Mouse (Mus musculus): ENCODE measurements around the gene Bhlhe40. TPM values are rescaled to one million over a fixed set of nuclear protein-coding genes. Genes with fewer than 3 reads are reported as not detected.
A peak's percentile ranks its signal among the peaks of the same experiment; 100 is the strongest.

Bhlhe40 gene
- polyA plus RNA-seq, 1 experiment from 2014 or later = 14.9 TPM

DNA sequence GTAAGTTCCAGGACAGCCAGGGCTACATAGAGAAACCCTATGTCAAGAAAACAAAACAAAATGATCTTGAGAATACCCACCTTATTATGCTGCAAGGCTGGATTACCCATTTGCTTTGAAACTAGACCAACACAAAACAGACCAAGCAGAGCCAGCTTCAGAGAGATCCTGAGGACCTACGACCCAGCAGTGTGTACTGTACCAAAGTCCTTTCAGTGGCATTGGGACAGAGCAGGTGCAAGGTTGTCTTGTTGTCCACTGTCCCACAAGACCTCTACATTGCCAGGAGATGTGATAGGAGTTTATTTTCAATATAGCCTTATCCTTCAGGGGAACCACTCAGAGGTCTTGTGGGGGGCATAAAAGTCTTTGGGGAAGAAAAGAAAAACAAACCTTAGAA is 22.7 kb downstream of the Bhlhe40 start:
- DNase-seq (ENCODE audit: low spot score) (no peak), ATAC-seq (no peak)
- H3K4me3 ChIP-seq (ENCODE audit: low read depth, low read length) = no peak overlapping the region
- 67% methylated on average over 1 of the region's 1 CpGs for WGBS
- no peak overlapping the region for H3K9ac ChIP-seq (replicated peaks; ENCODE audit: low read depth)
- H3K9me3 ChIP-seq (ENCODE audit: low read length) = no peaks in the 10 kb centered on the region
- no peaks in the 10 kb centered on the region for H3K36me3 ChIP-seq (ENCODE audit: insufficient read depth, low read length)
- no peaks in the 10 kb centered on the region for H3K4me1 ChIP-seq (ENCODE audit: insufficient read depth, low read depth, low read length)
- H3K4me2 ChIP-seq (replicated peaks; ENCODE audit: low read depth, low read length) = no peak overlapping the region
- H3K27me3 ChIP-seq (replicated peaks; ENCODE audit: insufficient read depth, low read length) = no peaks in the 10 kb centered on the region
- TF ChIP-seq CTCF (IDR thresholded peaks at IDR 0.05) = no peak
- no peak for TF ChIP-seq EP300 (IDR thresholded peaks at IDR 0.05)
- H3K27ac ChIP-seq (ENCODE audit: low read length) = no peak overlapping the region

DNA sequence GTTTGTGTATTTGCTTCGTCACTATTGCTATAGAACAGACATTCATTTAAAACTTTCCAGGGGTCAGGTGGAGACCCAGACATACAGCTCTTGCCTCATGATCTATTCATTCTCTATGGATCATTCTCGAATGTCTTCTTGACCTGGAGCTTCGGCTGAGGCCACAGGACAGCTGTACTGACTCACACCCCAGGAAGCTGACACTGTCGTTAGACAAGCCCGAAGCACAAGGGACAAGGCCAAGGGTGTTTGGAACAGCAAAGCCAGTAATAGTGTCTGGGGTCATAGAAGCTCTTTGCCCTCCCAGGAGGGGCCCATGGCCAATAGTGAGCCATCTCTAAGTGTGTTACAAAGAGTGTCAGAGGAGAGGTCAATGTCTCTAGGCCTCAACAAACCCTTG is 24.0 kb downstream of the Bhlhe40 start:
- no peak for TF ChIP-seq CTCF (IDR thresholded peaks at IDR 0.05)
- no peak for TF ChIP-seq EP300 (IDR thresholded peaks at IDR 0.05)
- 0 out of 2 replicates have a peak, but pooled peaks have one; percentile 21 for ATAC-seq
- no peak overlapping the region for H3K4me2 ChIP-seq (replicated peaks; ENCODE audit: low read depth, low read length)
- H3K9me3 ChIP-seq (ENCODE audit: low read length) = no peaks in the 10 kb centered on the region
- DNase-seq (ENCODE audit: low spot score) = no peak
- H3K27me3 ChIP-seq (replicated peaks; ENCODE audit: insufficient read depth, low read length) = no peaks in the 10 kb centered on the region
- no peaks in the 10 kb centered on the region for H3K4me1 ChIP-seq (ENCODE audit: insufficient read depth, low read depth, low read length)
- 58% methylated on average over 5 of the region's 5 CpGs for WGBS
- H3K9ac ChIP-seq (replicated peaks; ENCODE audit: low read depth) = no peak overlapping the region
- no peak overlapping the region for H3K27ac ChIP-seq (ENCODE audit: low read length)
- no peak overlapping the region for H3K4me3 ChIP-seq (ENCODE audit: low read depth, low read length)
- H3K36me3 ChIP-seq (ENCODE audit: insufficient read depth, low read length) = no peaks in the 10 kb centered on the region

DNA sequence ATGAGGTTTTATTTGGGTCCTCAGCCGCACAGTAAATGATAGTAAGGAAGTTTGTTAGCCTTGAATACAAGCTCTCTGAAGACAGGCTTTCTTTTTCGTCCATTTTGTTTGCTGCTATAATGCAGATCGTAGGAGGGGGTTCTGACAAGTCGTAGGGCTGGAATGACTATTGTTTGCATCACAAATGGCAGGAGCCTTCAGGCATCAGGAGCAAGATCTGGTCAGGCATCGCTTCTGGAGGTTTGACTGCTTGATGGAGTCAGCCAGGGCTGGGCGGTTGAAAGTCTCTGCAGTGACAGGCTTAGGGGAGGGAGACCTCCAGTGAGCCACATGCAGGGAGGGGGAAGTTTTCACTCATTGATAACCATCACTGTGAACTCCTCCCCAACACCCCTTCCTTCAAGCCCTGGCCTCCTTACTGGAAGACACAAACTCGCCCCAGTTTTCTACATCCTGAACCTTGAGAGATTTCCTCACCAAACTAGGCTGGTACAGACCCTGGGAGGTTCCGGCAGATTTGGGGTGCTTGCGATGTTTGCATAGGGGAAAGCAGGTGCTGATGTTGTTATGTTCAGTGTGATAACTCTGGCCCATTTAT is 25.4 kb downstream of the Bhlhe40 start:
- no peak overlapping the region for H3K4me2 ChIP-seq (replicated peaks; ENCODE audit: low read depth, low read length)
- TF ChIP-seq EP300 (IDR thresholded peaks at IDR 0.05) (no peak), CTCF (IDR thresholded peaks at IDR 0.05) (no peak)

DNA sequence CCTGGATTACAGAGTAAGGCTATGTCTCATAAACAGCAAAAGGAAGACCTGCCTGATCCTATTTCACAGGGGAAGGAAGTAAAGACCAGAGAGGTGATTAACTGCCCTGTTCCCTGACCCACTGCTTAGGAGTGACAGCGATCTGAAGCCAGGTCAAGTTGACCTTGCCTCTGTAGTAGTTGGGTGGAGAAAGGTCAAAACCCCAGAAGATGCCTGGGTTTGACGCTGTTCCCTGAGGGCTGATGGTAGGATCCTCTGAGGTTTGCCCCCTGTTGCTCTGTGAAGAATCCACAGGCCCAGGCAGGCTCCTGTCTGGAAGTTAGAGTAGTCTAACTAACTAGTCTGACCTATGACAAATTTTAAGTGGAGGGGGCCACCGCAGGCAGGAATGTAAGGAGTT is 26.5 kb downstream of the Bhlhe40 start:
- no peak for ATAC-seq
- WGBS = 74% methylated on average over 3 of the region's 3 CpGs
- no peak overlapping the region for H3K4me3 ChIP-seq (ENCODE audit: low read depth, low read length)
- H3K27me3 ChIP-seq (replicated peaks; ENCODE audit: insufficient read depth, low read length) = no peaks in the 10 kb centered on the region
- no peaks in the 10 kb centered on the region for H3K9me3 ChIP-seq (ENCODE audit: low read length)
- no peak overlapping the region for H3K9ac ChIP-seq (replicated peaks; ENCODE audit: low read depth)
- H3K36me3 ChIP-seq (ENCODE audit: insufficient read depth, low read length) = no peaks in the 10 kb centered on the region
- DNase-seq (ENCODE audit: low spot score) = no peak
- no peak for TF ChIP-seq CTCF (IDR thresholded peaks at IDR 0.05)
- no peak for TF ChIP-seq EP300 (IDR thresholded peaks at IDR 0.05)
- H3K4me2 ChIP-seq (replicated peaks; ENCODE audit: low read depth, low read length) = no peak overlapping the region
- H3K27ac ChIP-seq (ENCODE audit: low read length) = no peak overlapping the region
- no peaks in the 10 kb centered on the region for H3K4me1 ChIP-seq (ENCODE audit: insufficient read depth, low read depth, low read length)

More for the DNA sequence above, 25.4 kb downstream of the Bhlhe40 start:
- Histone ChIP-seq H3K27me3 (replicated peaks; ENCODE audit: insufficient read depth, low read length) (no peaks in the 10 kb centered on the region), H3K9ac (replicated peaks; ENCODE audit: low read depth) (no peak overlapping the region), H3K9me3 (ENCODE audit: low read length) (no peaks in the 10 kb centered on the region), H3K27ac (ENCODE audit: low read length) (no peak overlapping the region), H3K4me1 (ENCODE audit: insufficient read depth, low read depth, low read length) (no peaks in the 10 kb centered on the region), H3K36me3 (ENCODE audit: insufficient read depth, low read length) (no peaks in the 10 kb centered on the region), H3K4me3 (ENCODE audit: low read depth, low read length) (no peak overlapping the region)
- DNase-seq (ENCODE audit: low spot score) (no peak), ATAC-seq (no peak)
- WGBS = 72% methylated on average over 9 of the region's 9 CpGs

DNA sequence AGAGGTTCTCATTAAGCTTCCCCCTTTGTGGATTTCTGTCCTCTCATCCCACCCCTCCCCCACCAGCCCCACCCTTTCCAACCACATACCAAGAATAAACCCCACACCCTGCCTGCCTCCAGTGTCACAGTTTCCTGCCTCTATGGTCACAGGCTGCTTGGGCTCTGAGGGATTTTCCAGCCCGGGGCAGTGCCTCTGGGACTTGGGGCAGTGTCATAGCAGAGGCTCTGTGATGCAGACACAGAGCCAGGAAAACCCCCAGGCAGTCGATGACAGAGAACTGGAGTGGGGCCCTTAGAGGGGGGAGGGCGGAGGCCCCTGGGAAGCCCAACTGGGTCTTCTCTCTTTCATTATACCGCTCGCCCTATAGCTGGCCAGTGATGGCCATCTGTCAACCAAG is 27.9 kb downstream of the Bhlhe40 start:
- 56% methylated on average over 5 of the region's 5 CpGs for WGBS
- H3K4me2 ChIP-seq (replicated peaks; ENCODE audit: low read depth, low read length) = no peak overlapping the region
- no peaks in the 10 kb centered on the region for H3K4me1 ChIP-seq (ENCODE audit: insufficient read depth, low read depth, low read length)
- H3K27me3 ChIP-seq (replicated peaks; ENCODE audit: insufficient read depth, low read length) = no peaks in the 10 kb centered on the region
- no peaks in the 10 kb centered on the region for H3K36me3 ChIP-seq (ENCODE audit: insufficient read depth, low read length)
- no peak overlapping the region for H3K27ac ChIP-seq (ENCODE audit: low read length)
- no peak overlapping the region for H3K9ac ChIP-seq (replicated peaks; ENCODE audit: low read depth)
- TF ChIP-seq EP300 (IDR thresholded peaks at IDR 0.05) = no peak
- no peak for TF ChIP-seq CTCF (IDR thresholded peaks at IDR 0.05)
- no peak overlapping the region for H3K4me3 ChIP-seq (ENCODE audit: low read depth, low read length)
- DNase-seq (ENCODE audit: low spot score) = no peak
- H3K9me3 ChIP-seq (ENCODE audit: low read length) = no peaks in the 10 kb centered on the region
- peak; percentile 53; the same call in 1 of the 2 replicates for ATAC-seq

DNA sequence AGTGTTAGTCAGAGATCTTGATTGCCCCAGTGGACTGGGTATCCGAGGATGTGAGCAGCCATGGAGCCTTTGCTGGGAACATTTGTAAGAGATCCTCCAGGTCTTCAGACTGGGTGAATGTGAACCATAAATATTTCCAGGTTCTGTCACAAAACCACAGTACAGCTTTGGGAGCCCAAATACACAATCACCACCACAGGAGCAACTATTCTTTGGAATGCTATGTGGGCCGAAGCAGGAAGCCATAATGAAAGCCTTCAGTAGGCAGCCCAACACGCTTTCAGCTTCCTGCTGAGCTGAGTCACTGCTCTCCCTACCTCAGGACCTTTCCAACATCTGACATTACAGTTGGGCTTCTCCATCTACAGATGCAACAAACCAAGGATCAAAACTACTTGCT is 32.6 kb downstream of the Bhlhe40 start:
- no peak for DNase-seq (ENCODE audit: low spot score)
- no peak for ATAC-seq
- Histone ChIP-seq H3K4me2 (replicated peaks; ENCODE audit: low read depth, low read length) (no peak overlapping the region), H3K27ac (ENCODE audit: low read length) (no peak overlapping the region), H3K4me1 (ENCODE audit: insufficient read depth, low read depth, low read length) (no peaks in the 10 kb centered on the region), H3K4me3 (ENCODE audit: low read depth, low read length) (no peak overlapping the region), H3K9ac (replicated peaks; ENCODE audit: low read depth) (no peak overlapping the region), H3K9me3 (ENCODE audit: low read length) (no peaks in the 10 kb centered on the region), H3K27me3 (replicated peaks; ENCODE audit: insufficient read depth, low read length) (no peaks in the 10 kb centered on the region), H3K36me3 (ENCODE audit: insufficient read depth, low read length) (no peaks in the 10 kb centered on the region)
- 67% methylated on average over 3 of the region's 3 CpGs for WGBS
- TF ChIP-seq CTCF (IDR thresholded peaks at IDR 0.05) (no peak), EP300 (IDR thresholded peaks at IDR 0.05) (no peak)

All from lung, postnatal 0 days (tissue).